Mouse (Mus musculus) spleen, adult 2 months (tissue): ENCODE results near the gene Ppih.
"Not testable (repeated sequence)": the region's sequence is repeated elsewhere in the genome, so short reads cannot be mapped to it uniquely, and the experiment has no call there.

ENCODE experiments used
- CTCF ChIP-seq: fragments of 200-500 bp; IDR thresholded peaks from 2 replicates; pipeline ENCODE4 v1.5.1; 2011; ENCODE audit warnings: mild to moderate bottlenecking, inconsistent platforms; ENCODE audit not compliant: insufficient read depth, insufficient read length, insufficient replicate concordance; ENCODE audit errors: extremely low read depth
- POLR2A ChIP-seq: fragments of 200-500 bp; IDR thresholded peaks from 2 replicates; pipeline ENCODE4 v1.6.1; 2011; ENCODE audit warnings: low read depth, low read length, inconsistent platforms

DNA sequence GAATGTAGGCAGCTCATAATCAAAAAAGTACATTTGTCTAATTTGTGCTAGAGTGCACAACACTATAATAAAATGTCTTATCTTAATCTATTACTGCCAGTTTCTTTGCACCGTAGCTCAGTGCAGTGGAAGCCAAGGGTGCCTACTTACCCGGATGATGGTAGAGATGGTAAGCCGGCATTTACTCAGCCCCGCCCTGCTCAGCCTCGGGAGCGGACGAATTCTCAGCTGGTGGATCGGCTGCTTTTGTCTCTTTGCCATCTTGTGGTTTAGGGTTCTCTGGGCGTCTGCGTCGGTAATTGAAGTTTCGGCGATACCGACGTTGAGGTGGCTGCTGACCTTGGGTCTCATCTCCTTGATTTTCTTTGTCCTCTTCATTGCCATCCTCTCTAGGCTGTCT lies 41.6 kb downstream of the Ppih start:
- not testable (repeated sequence) for TF ChIP-seq CTCF, POLR2A
